In genomic region chr3:111868620-111869019, GRCm38 (mm10) we compare ENCODE assay signal across 18 mouse cellular contexts.
DNase-seq lines count a peak whose midpoint lies in the region; ATAC-seq and TF ChIP-seq lines count a peak whose summit lies in the region.
"Had no signal": no experiment of that assay in that cellular context is flagged by ENCODE, and none has a peak within 500 bp of the region (broad histone marks: within the 10 kb centered on the region; RNA-seq: fewer than 3 reads in every experiment).

No protein-coding gene starts in this region.

- H3K9me3 ChIP-seq in hindbrain, embryonic 11.5 days (ENCODE audit: control insufficient read depth, low read length) = no peaks in the 10 kb centered on the region
- H3K9me3 ChIP-seq in hindbrain, embryonic 10.5 days = no peaks in the 10 kb centered on the region
- H3K9me3 ChIP-seq in lung, embryonic 14.5 days (ENCODE audit: low read depth, low read length) = no peaks in the 10 kb centered on the region
- no peaks in the 10 kb centered on the region for H3K9me3 ChIP-seq in ES-E14 (ENCODE audit: control insufficient read depth, insufficient read depth, low read depth, low read length)
- H3K9me3 ChIP-seq: limb, embryonic 13.5 days; lung, embryonic 15.5 days; stomach, embryonic 15.5 days had no signal

- ATAC-seq in hindbrain, embryonic 11.5 days (ENCODE audit: low FRiP score) = no peak
- ATAC-seq in lung, embryonic 14.5 days (ENCODE audit: insufficient read depth) = no peak
- ATAC-seq: hindbrain, embryonic 16.5 days had no signal

- H3K27ac ChIP-seq in hindbrain, embryonic 11.5 days (ENCODE audit: low read depth, low read length) = no peak overlapping the region
- H3K27ac ChIP-seq in hindbrain, embryonic 10.5 days = no peak overlapping the region
- no peak overlapping the region for H3K27ac ChIP-seq in lung, embryonic 14.5 days (ENCODE audit: low read depth)
- no peak overlapping the region for H3K27ac ChIP-seq in ES-E14 (ENCODE audit: insufficient read depth, low read depth, low read length, poor library complexity, severe bottlenecking)
- H3K27ac ChIP-seq: limb, embryonic 13.5 days; lung, embryonic 15.5 days; stomach, embryonic 15.5 days had no signal

- no peaks in the 10 kb centered on the region for H3K27me3 ChIP-seq in hindbrain, embryonic 11.5 days (ENCODE audit: control insufficient read depth, insufficient read depth, low read length)
- H3K27me3 ChIP-seq in hindbrain, embryonic 10.5 days (ENCODE audit: insufficient read depth, poor library complexity, severe bottlenecking) = no peaks in the 10 kb centered on the region
- H3K27me3 ChIP-seq in lung, embryonic 14.5 days (ENCODE audit: insufficient read depth, low read length) = no peaks in the 10 kb centered on the region
- H3K27me3 ChIP-seq: limb, embryonic 13.5 days; lung, embryonic 15.5 days; stomach, embryonic 15.5 days had no signal

- no peak for TF ChIP-seq POLR2A in brain, embryonic 14.5 days (IDR thresholded peaks at IDR 0.05; ENCODE audit: borderline replicate concordance, extremely low read depth, insufficient read depth, insufficient read length, poor library complexity, severe bottlenecking)

- 40% methylated on average over 2 of the region's 2 CpGs for WGBS in hindbrain, embryonic 11.5 days
- WGBS in hindbrain, embryonic 10.5 days = 40% methylated on average over 2 of the region's 2 CpGs
- WGBS in lung, embryonic 14.5 days = 35% methylated on average over 2 of the region's 2 CpGs

- H3K36me3 ChIP-seq in hindbrain, embryonic 11.5 days (ENCODE audit: control insufficient read depth, insufficient read depth, low read length) = no peaks in the 10 kb centered on the region
- no peaks in the 10 kb centered on the region for H3K36me3 ChIP-seq in hindbrain, embryonic 10.5 days
- H3K36me3 ChIP-seq in lung, embryonic 14.5 days (ENCODE audit: insufficient read depth) = no peaks in the 10 kb centered on the region
- no peaks in the 10 kb centered on the region for H3K36me3 ChIP-seq in ES-E14 (ENCODE audit: control insufficient read depth, insufficient read depth, low read length, poor library complexity, severe bottlenecking)
- H3K36me3 ChIP-seq: limb, embryonic 13.5 days; lung, embryonic 15.5 days; stomach, embryonic 15.5 days had no signal

- H3K4me2 ChIP-seq in hindbrain, embryonic 11.5 days (replicated peaks; ENCODE audit: low read depth, low read length) = no peak overlapping the region
- H3K4me2 ChIP-seq in lung, embryonic 14.5 days = no peak overlapping the region
- H3K4me2 ChIP-seq: limb, embryonic 13.5 days; lung, embryonic 15.5 days; stomach, embryonic 15.5 days had no signal

- no peak overlapping the region for H3K4me3 ChIP-seq in hindbrain, embryonic 11.5 days (ENCODE audit: low read depth, low read length)
- no peak overlapping the region for H3K4me3 ChIP-seq in hindbrain, embryonic 10.5 days
- H3K4me3 ChIP-seq in lung, embryonic 14.5 days (ENCODE audit: low read depth, low read length) = no peak overlapping the region
- H3K4me3 ChIP-seq in ES-E14 (ENCODE audit: insufficient read depth in 1 of 2, low read depth in 1 of 2, low read length in 2 of 2, poor library complexity in 1 of 2, severe bottlenecking in 1 of 2) = no peak overlapping the region
- H3K4me3 ChIP-seq: limb, embryonic 13.5 days; lung, embryonic 15.5 days; myocyte; stomach, embryonic 15.5 days had no signal

- TF ChIP-seq CTCF in lung, embryonic 14.5 days (IDR thresholded peaks at IDR 0.05; ENCODE audit: low read depth) = no peak
- peak; percentile 25; the same call in 1 of the 2 replicates for TF ChIP-seq CTCF in brain, embryonic 14.5 days (IDR thresholded peaks at IDR 0.05; ENCODE audit: borderline replicate concordance, extremely low read depth, insufficient read depth, insufficient read length)

- peak; percentile 8 for DNase-seq in hindbrain, embryonic 11.5 days (ENCODE audit: low spot score)
- DNase-seq in hindbrain, embryonic 10.5 days (ENCODE audit: low spot score) = no peak
- DNase-seq in lung, embryonic 14.5 days = peak; percentile 0
- DNase-seq in lung, postnatal 4 days = no peak
- DNase-seq in ES-E14 (ENCODE audit: low read depth, low spot score) = peak; percentile 16
- DNase-seq in brain, embryonic 14.5 days (ENCODE audit: low read depth) = peak; percentile 13
- DNase-seq in urinary bladder, postnatal 4 days (ENCODE audit: low spot score in 2 of 2) = no peak
- no peak for DNase-seq in left cerebral cortex, adult 18-20 months (ENCODE audit: low spot score in 2 of 2)
- DNase-seq: adrenal gland, postnatal 10 days; cerebellum, adult 9-11 months; kidney, adult 8-10 months; right cerebral cortex, postnatal 4 days; thymus, postnatal 25 days had no signal

- in situ Hi-C loops in ES-E14 (cut with MboI; ENCODE audit: low sequenced_read_pairs in 2 of 2, unreplicated experiment in 2 of 2) = no loop called here

- H3K9ac ChIP-seq in hindbrain, embryonic 11.5 days (ENCODE audit: low read depth, low read length) = no peak overlapping the region
- no peak overlapping the region for H3K9ac ChIP-seq in lung, embryonic 14.5 days
- no peak overlapping the region for H3K9ac ChIP-seq in ES-E14 (ENCODE audit: insufficient read depth, low read depth, low read length, poor library complexity, severe bottlenecking)
- H3K9ac ChIP-seq: limb, embryonic 13.5 days; lung, embryonic 15.5 days; stomach, embryonic 15.5 days had no signal

- no peaks in the 10 kb centered on the region for H3K4me1 ChIP-seq in hindbrain, embryonic 11.5 days (replicated peaks; ENCODE audit: control insufficient read depth, insufficient read depth, low read length)
- no peaks in the 10 kb centered on the region for H3K4me1 ChIP-seq in hindbrain, embryonic 10.5 days (replicated peaks)
- H3K4me1 ChIP-seq in lung, embryonic 14.5 days (ENCODE audit: insufficient read depth) = no peaks in the 10 kb centered on the region
- no peaks in the 10 kb centered on the region for H3K4me1 ChIP-seq in ES-E14 (ENCODE audit: control insufficient read depth in 2 of 2, insufficient read depth in 2 of 2, low read length in 2 of 2, poor library complexity in 1 of 2)
- H3K4me1 ChIP-seq: limb, embryonic 13.5 days; lung, embryonic 15.5 days; stomach, embryonic 15.5 days had no signal

TF ChIP-seq in ES-E14, 5 proteins besides CTCF, POLR2A, EP300 and RAD21:
- TF ChIP-seq ZNF384 (IDR thresholded peaks at IDR 0.05; ENCODE audit: low read depth, low read length) (no peak), ZC3H11A (IDR thresholded peaks at IDR 0.05; ENCODE audit: borderline replicate concordance, low read depth, low read length) (no peak), MAFK (IDR thresholded peaks at IDR 0.05; ENCODE audit: insufficient read depth, low read depth, low read length) (no peak), HCFC1 (IDR thresholded peaks at IDR 0.05; ENCODE audit: borderline replicate concordance, insufficient read depth, low read length) (no peak), CHD2 (IDR thresholded peaks at IDR 0.05; ENCODE audit: low read depth, low read length) (no peak)

Comparison
In these comparisons a context has a peak if more than half of its experiments do, and no peak if none do; other contexts are left out.
1. DNase-seq: peak in hindbrain, embryonic 11.5 days (single experiment), lung, embryonic 14.5 days (single experiment), ES-E14 (single experiment) and brain, embryonic 14.5 days (single experiment); none in hindbrain, embryonic 10.5 days (single experiment), lung, postnatal 4 days (0 of 2), urinary bladder, postnatal 4 days (0 of 2) and left cerebral cortex, adult 18-20 months (0 of 2).